Mouse (Mus musculus): ENCODE results near the gene Dpm3. TPM values are rescaled to one million over a fixed set of nuclear protein-coding genes. Genes with fewer than 3 reads are reported as not detected.
A peak's percentile ranks its signal among the peaks of the same experiment; 100 is the strongest.

Gene Dpm3
- polyA plus RNA-seq, 1 experiment: 130 TPM

DNA sequence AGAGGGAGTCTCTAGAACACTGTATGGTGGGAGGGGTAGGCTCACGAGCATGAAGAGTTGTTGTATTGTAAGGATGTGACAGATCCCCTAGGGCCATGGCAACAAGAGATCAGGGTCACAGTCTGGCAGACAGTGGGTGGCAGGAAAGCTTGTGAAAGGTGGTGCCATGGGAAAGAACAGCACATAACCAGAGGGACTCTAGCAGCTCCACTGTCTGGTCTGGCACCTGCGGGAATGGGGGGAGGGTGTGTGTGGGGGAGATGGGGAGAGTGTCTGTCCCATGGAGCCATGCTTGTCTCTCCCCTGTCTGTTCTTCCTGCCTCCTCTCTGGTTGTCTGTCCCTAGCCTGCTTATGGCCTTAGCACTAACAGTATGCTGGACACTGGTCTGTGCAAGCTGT is 26.4 kb downstream of the Dpm3 start:
- Histone ChIP-seq H3K4me1 (ENCODE audit: control insufficient read depth, insufficient read depth, insufficient read length, low read length) (peaks cover 17% of the 10 kb centered on the region), H3K27ac (replicated peaks; ENCODE audit: low read depth, low read length) (no peak overlapping the region), H3K4me3 (ENCODE audit: insufficient read depth, low read depth, low read length) (no peak overlapping the region)

DNA sequence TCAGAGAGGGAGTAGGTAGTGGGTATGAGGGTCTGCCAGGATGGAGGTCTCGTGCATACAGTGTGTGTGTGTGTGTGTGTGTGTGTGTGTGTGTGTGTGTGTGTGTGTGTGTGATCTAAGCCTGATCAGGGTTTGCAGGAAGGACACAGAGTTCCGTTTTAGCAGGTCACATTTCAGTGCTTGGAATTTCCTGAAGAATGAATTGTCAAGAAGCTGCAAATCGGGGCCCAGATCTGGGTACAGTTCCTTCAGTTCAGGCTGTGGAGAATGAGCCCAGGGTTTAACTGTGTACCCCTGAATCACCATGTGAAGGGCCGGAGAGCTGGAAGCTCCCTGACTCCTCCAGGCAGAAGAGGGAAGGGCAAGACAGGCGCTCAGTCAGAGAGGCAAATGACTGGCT is 28.1 kb downstream of the Dpm3 start:
- no peak overlapping the region for H3K4me3 ChIP-seq (ENCODE audit: insufficient read depth, low read depth, low read length)
- peak overlapping the region; percentile 82 for H3K27ac ChIP-seq (replicated peaks; ENCODE audit: low read depth, low read length)
- peaks cover 17% of the 10 kb centered on the region for H3K4me1 ChIP-seq (ENCODE audit: control insufficient read depth, insufficient read depth, insufficient read length, low read length)

DNA sequence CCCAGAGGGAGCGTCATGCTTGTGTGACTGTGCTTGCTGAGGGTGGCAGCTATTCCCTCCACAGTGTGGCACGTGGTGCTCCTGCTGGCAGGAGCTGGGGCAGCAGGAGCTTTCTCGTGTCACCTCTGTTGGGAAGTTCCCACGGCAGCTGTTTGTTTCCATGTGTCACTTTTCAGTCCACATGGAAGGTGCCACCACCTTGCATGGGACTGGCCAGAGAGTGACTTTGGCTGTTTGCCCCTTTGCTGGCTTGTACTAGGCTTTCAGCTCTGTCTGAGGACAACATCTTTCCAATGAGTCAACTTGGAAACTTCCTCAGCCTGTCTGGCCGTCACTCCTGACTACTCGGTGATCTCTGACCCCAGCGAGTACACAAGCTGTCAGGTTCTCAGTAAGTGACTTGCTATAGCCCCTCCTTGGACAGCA is 29.4 kb downstream of the Dpm3 start:
- H3K27ac ChIP-seq (replicated peaks; ENCODE audit: low read depth, low read length): no peak overlapping the region
- H3K4me1 ChIP-seq (ENCODE audit: control insufficient read depth, insufficient read depth, insufficient read length, low read length): peaks cover 17% of the 10 kb centered on the region

DNA sequence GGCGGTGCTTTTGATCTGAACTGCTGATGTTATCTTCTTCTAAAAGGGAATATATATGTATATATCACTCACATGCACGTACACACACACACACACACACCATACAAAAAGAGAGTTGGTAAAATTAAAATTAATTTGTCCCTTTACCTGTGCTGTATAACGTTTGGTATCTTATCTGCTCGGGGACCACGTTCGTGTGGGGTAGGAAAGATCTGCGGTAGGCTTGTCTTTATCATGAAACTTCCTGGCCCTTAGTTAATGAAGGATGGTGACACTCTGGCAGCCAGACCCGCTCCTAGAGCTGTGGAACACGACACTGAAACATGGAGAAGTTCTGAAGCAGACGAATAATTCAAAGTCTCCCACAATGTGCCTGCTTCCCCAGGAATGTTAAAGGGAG is 32.7 kb downstream of the Dpm3 start:
- no peak overlapping the region for H3K4me3 ChIP-seq (ENCODE audit: insufficient read depth, low read depth, low read length)
- H3K27ac ChIP-seq (replicated peaks; ENCODE audit: low read depth, low read length): no peak overlapping the region
- H3K4me1 ChIP-seq (ENCODE audit: control insufficient read depth, insufficient read depth, insufficient read length, low read length): peaks cover 11% of the 10 kb centered on the region

More for the DNA sequence above, 29.4 kb downstream of the Dpm3 start:
- H3K4me3 ChIP-seq (ENCODE audit: insufficient read depth, low read depth, low read length): no peak overlapping the region

DNA sequence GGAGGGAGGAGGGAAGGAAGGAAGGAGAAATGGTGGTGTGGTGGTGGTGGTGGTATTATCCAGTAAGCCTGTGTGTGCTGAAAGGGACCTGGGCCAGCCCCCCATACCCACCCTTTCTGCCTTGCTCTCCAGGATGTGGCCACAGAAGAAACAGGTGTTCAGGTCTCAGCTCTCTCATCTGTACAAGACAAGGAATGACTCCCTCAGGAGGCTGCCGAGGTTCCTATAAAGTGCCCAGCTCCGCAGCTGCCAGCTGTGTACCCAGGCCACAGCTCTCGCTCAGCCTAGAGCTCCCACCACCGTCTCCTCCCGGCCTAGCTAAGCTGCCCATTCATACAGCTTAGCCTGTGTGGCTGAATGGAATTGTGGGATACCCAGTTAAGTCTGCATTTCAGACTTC is 33.1 kb downstream of the Dpm3 start:
- H3K27ac ChIP-seq (replicated peaks; ENCODE audit: low read depth, low read length): no peak overlapping the region
- H3K4me3 ChIP-seq (ENCODE audit: insufficient read depth, low read depth, low read length): no peak overlapping the region
- H3K4me1 ChIP-seq (ENCODE audit: control insufficient read depth, insufficient read depth, insufficient read length, low read length): peaks cover 11% of the 10 kb centered on the region

DNA sequence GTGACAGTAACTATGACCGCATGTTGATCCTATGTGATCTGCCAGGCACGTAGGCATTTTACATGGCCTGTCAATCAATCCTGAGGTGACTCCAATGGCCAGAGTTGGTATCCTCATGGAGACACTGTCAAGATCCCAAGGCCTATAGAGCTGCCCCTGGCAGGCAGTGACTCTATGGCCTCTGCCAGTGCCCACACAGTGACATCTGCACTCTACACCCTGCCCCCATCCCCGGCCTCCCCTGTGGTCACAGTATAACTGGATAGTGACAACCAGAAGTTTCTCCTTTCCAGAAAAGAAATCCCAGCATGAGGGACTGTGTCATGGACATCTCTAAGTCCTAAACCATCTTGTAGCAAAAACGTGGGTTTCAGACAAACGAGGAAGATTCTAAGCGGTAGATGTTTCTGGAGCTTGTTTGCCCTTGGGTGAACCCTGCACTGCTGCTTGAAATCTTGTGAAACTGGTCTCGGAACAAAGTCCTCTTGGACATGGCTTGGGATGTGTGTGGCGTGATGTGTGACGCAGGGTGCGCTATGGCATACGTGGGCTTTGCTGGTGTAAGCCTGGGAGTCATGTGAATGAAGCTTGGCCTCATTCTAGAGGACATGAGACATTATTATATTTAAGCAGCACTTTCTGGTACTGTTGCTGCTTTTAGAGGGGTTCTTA is 34.2 kb downstream of the Dpm3 start:
- Histone ChIP-seq H3K4me1 (ENCODE audit: control insufficient read depth, insufficient read depth, insufficient read length, low read length) (peaks cover 3% of the 10 kb centered on the region), H3K4me3 (ENCODE audit: insufficient read depth, low read depth, low read length) (no peak overlapping the region), H3K27ac (replicated peaks; ENCODE audit: low read depth, low read length) (no peak overlapping the region)

DNA sequence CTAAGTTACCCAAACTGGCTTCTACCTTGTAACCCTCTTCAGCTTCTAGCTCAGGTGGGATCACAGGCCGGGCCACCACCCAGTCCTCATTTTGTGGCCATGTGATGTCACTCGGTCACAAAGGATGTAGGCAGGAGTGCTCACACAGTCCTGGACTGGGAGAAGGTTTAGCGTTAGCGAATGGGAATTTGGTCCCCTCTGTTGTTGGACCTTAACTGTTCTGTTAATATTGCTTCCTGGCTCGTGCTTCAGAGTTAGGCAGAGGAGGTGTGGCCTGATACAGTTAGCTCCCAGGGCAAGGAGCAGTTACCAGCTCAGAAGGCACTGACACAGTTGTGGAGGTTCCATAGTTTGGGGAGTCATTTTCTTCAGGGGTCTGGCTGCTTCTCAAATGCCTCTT is 35.0 kb downstream of the Dpm3 start:
- H3K4me1 ChIP-seq (ENCODE audit: control insufficient read depth, insufficient read depth, insufficient read length, low read length): no peaks in the 10 kb centered on the region
- no peak overlapping the region for H3K27ac ChIP-seq (replicated peaks; ENCODE audit: low read depth, low read length)
- H3K4me3 ChIP-seq (ENCODE audit: insufficient read depth, low read depth, low read length): no peak overlapping the region

DNA sequence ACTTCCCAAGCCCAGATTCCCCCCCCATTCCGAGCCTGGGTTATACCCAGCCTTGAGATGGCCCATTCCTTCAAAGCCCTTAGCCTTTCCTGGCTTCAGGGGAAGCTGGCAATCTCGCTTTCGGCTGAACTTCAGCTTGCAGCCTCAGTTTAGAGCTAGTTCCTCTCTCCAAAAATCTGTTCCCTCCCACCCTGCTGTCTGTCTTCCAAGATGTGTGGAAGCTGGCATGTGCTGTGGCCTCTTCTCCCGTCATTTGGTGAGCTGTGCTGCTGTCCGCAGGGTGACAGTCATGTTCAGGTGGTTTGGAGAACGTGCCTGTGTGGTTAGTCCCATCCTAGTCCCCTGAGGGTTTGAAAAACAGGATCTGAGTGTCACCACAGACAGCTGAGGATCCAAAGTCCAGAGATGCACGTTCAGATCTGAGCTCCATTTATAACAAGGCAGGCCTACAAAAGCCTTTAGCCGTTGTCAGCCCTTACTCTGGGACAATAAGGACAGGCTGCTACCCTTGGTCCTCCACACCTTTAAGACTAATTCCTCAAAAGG is 36.6 kb downstream of the Dpm3 start:
- no peak overlapping the region for H3K4me3 ChIP-seq (ENCODE audit: insufficient read depth, low read depth, low read length)
- H3K4me1 ChIP-seq (ENCODE audit: control insufficient read depth, insufficient read depth, insufficient read length, low read length): no peaks in the 10 kb centered on the region
- H3K27ac ChIP-seq (replicated peaks; ENCODE audit: low read depth, low read length): no peak overlapping the region

DNA sequence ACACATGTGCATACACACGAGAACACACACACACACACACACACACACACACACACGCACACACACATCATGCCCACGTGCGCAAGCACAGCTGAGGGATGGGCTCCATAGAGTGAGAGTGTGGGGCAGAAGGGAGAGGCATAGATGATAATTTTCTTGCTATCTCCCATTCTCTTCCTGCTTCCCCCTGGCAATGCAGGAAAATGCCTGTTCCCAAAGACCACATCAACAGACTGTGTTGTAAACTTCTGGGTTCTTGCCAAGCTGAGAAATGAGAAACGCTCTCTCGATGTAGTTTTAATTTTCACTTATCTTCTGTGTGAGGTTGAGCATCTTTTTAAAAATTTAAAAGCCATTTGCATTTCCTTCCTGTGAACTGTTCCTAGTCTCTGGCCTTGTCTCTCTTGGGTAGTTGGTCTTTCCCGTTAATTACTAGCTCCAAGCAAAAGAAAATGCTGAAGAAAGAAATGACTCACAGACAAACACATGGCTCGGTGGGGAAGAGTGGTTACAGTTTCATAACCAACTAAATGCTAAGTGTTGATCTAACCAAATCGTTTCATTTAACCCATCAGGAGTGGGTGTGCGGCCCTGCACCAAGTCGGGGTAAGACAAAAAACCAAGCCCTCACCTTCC is 37.7 kb downstream of the Dpm3 start:
- Histone ChIP-seq H3K27ac (replicated peaks; ENCODE audit: low read depth, low read length) (no peak overlapping the region), H3K4me3 (ENCODE audit: insufficient read depth, low read depth, low read length) (no peak overlapping the region), H3K4me1 (ENCODE audit: control insufficient read depth, insufficient read depth, insufficient read length, low read length) (no peaks in the 10 kb centered on the region)

DNA sequence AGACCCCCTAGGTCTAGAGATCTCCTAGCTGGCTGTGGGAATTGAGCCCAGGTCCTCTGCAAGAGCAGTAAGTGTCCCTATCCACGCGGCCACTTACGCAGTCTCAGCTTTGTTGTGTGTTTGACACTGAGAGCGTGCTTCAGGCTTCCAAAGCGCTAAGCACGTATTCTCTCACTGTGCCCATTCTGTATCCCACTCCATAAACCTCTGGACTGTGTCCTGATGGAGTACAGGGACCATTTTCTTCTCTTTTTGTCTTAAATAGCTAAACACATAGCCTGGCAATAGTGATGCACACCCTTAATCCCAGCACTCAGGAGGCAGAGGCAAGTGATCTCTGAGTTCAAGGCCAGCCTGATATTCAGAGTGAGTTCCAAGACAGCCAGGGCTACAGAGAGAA is 39.8 kb downstream of the Dpm3 start:
- H3K27ac ChIP-seq (replicated peaks; ENCODE audit: low read depth, low read length): no peak overlapping the region
- no peak overlapping the region for H3K4me3 ChIP-seq (ENCODE audit: insufficient read depth, low read depth, low read length)
- H3K4me1 ChIP-seq (ENCODE audit: control insufficient read depth, insufficient read depth, insufficient read length, low read length): no peaks in the 10 kb centered on the region

DNA sequence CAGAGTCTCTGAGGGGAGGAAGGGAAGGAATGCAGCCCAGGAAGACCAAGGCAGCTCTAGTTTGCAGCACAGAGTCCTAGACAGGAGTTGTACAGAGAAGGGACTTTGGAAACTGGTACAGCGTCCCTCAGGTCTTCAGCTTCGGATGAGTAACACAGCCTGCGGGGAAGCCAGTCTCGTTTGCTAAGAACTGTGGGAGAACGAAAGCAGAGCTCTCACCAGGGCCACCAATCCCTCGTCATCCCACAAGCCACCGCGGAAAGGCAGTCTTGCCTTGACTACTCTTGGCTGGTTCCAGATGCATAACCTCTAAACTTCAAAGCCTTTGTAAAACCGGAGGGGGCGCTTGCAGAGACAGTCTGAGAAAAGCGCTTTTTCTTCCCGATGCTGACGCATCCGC is 40.3 kb downstream of the Dpm3 start:
- Histone ChIP-seq H3K4me1 (ENCODE audit: control insufficient read depth, insufficient read depth, insufficient read length, low read length) (no peaks in the 10 kb centered on the region), H3K4me3 (ENCODE audit: insufficient read depth, low read depth, low read length) (peak overlapping the region; percentile 43), H3K27ac (replicated peaks; ENCODE audit: low read depth, low read length) (no peak overlapping the region)

DNA sequence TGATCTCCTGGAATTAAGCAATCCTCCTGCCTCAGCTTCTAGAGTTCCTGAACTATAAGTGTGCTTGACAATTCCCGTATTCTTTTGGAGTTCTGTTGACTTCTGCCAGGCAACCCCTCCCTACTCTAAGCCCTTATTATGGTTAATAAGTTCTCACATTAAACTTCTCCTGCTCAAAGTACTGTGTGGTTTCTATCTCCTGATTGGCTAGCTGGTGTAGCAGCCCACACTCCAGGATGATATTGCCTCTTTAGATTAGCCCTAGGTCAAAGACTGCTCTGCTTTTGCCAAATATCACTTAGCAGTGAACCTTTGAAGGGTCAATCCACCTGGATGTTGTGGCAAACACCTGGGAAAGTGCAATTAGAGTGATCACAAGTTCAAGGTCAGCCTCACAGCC is 40.9 kb downstream of the Dpm3 start:
- no peak overlapping the region for H3K27ac ChIP-seq (replicated peaks; ENCODE audit: low read depth, low read length)
- H3K4me3 ChIP-seq (ENCODE audit: insufficient read depth, low read depth, low read length): no peak overlapping the region

DNA sequence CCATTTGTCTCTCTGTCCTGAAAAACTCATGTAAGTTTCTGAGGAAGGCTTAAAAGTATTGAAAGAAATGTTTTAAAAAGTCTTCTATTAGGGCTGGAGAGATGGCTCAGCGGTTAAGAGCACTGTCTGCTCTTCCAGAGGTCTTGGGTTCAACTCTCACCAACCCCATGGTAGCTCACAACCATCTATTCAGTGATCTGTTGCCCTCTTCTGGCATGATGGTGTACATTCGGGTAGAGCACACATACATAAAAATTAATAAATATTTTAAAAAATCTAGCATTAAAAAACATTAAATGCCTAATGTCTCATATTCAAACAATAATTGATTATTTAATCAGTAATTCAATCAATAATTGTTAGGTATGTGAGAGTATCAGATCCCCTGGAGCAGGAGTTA is 41.4 kb downstream of the Dpm3 start:
- no peak overlapping the region for H3K27ac ChIP-seq (replicated peaks; ENCODE audit: low read depth, low read length)
- no peak overlapping the region for H3K4me3 ChIP-seq (ENCODE audit: insufficient read depth, low read depth, low read length)
- H3K4me1 ChIP-seq (ENCODE audit: control insufficient read depth, insufficient read depth, insufficient read length, low read length): no peaks in the 10 kb centered on the region

More for the DNA sequence above, 40.9 kb downstream of the Dpm3 start:
- H3K4me1 ChIP-seq (ENCODE audit: control insufficient read depth, insufficient read depth, insufficient read length, low read length): no peaks in the 10 kb centered on the region

DNA sequence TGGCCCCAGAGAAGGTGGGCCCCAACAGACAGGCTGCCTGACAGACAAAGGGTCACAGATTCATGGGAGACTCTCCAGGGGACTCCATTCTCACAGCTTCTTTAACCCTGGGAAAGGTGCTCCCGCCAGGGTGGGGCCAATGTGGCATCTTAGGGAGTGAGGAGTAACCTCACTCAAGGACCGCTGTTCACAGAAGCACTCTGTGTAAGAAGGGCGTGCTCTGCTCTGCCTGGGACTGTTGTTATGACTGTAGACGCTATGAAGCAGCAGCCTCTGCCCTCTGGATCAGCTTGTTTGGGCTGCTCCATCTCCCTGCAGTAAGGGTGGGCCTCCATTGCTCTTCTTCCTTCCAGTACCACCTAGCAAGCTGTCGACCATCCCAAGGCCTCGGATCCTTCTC is 45.3 kb downstream of the Dpm3 start:
- Histone ChIP-seq H3K27ac (replicated peaks; ENCODE audit: low read depth, low read length) (no peak overlapping the region), H3K4me3 (ENCODE audit: insufficient read depth, low read depth, low read length) (no peak overlapping the region), H3K4me1 (ENCODE audit: control insufficient read depth, insufficient read depth, insufficient read length, low read length) (no peaks in the 10 kb centered on the region)

DNA sequence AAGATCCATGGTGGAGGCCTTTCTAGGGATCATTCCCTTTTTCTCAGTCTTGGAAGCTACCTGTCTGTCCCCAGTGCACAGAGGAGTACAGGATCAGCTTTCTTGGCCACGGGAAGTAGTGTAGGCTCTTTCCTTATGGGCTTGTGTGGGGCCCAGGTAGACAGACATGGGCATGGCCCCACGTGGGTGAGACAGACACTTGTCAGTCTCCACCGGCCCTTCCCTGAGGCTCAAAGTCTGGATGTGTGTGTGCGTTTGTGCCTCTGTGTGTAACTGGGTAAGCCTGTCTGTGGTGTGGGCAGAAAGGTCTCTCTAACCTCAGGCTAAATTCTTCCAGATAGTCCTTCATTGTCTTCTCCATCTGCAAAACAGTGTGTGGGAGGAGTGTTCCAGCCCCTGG is 45.9 kb downstream of the Dpm3 start:
- Histone ChIP-seq H3K4me1 (ENCODE audit: control insufficient read depth, insufficient read depth, insufficient read length, low read length) (no peaks in the 10 kb centered on the region), H3K4me3 (ENCODE audit: insufficient read depth, low read depth, low read length) (no peak overlapping the region), H3K27ac (replicated peaks; ENCODE audit: low read depth, low read length) (no peak overlapping the region)
